Mouse (Mus musculus): ENCODE measurements around the gene Lrr1.

GRCm38 (mm10) chr12:69184342-69185295 is 16.0 kb downstream of the Lrr1 start:
- TF ChIP-seq CTCF (IDR thresholded peaks at IDR 0.05; ENCODE audit: low read depth) (no peak), EP300 (IDR thresholded peaks at IDR 0.05; ENCODE audit: low read depth) (no peak)

Measured in liver, postnatal 0 days (tissue).